Mouse (Mus musculus): ENCODE data around the gene Sycn.

The Sycn gene

DNA sequence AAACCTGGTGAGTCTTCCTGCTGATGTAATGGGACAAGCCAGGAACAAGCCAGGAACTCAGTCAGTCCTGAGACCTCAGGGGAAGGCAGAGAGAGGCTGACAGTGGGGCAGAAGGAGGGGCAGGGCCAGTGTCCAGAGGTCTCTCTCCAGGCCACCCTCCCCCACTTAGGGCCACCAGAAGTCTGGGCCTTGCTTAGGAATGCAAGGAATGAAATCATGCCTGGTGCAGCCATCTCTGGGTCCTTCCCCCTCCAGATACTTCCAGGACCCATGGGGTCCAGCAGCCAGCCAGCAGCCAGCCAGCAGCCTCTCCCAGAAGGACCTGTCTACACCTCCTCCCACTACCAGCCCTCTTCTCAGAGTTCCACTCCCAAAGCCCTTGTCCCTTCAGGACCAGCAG, 47.0 kb downstream of the Sycn start:
- no peak for DNase-seq

Measured in layer of hippocampus, adult 9-11 months (tissue).